Mouse (Mus musculus): ENCODE data around the gene Atmin. TPM values are rescaled to one million over a fixed set of nuclear protein-coding genes. Genes with fewer than 3 reads are reported as not detected.

Atmin gene
- total RNA-seq (2023): 1 to 10 TPM; 8.9 to 9.3 TPM

DNA sequence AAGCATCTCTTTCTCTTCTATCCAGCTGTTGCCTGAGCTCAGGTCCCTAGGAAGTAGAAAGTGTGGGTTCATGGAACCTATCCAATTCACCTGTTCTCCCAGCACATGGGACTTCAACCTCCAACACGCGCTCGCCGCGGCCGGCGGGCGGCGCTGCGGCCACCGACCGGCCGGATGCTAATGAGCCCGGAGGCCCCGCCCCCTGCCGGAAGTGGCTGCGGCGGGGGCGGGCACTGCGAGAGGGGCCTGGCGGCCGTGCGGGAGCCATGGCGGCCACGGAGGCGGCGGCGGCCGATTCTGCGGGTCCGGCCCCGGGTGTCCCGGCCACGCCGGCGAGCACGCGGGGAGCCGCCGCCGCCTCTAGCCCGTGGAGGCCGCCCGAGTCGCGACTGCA, at the start of gene Atmin:
Gene Atmin, plus strand, starts transcription at position 233 of the 394 bp plus-strand sequence.

DNA sequence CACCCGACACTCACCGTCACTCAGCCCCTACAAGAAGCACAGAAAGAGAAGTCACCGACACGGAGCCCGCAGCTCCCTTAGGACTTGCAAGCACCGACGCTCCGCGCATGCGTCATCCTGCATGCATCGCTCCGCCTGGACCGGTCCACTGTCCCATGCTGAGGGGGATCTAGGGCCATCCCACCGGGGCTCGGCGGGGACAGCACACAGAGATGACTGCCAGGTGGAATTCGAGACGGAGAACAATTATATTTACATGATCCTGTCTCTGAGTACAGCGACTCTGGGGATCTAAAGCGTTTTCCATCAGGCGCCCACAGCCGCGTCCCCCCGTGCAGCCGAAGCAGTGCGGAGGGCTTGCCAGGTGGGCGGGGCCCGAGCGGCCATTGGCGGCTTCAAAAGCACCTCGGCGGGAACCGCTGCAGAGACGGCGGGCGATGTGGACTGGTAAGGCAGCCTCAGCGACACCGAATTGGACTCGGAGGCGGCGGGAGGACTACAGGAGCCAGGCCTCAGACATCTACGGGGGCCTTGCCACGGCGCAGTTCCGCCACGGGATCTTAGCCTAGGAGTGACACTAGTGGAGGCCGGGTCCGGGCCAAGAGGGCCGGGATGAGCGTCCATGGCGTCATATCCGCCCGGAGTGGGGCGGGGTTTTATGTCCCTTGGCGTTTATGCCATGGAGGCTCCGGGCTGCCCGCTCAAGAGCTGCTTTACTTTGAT, 21.7 kb upstream of the Atmin start, which contains the start of the genes Cmc2 and Cenpn:
Gene Cmc2, minus strand, starts transcription at position 119 of the 723 bp plus-strand sequence.
Gene Cenpn, plus strand, starts transcription at position 394 of the 723 bp plus-strand sequence.

DNA sequence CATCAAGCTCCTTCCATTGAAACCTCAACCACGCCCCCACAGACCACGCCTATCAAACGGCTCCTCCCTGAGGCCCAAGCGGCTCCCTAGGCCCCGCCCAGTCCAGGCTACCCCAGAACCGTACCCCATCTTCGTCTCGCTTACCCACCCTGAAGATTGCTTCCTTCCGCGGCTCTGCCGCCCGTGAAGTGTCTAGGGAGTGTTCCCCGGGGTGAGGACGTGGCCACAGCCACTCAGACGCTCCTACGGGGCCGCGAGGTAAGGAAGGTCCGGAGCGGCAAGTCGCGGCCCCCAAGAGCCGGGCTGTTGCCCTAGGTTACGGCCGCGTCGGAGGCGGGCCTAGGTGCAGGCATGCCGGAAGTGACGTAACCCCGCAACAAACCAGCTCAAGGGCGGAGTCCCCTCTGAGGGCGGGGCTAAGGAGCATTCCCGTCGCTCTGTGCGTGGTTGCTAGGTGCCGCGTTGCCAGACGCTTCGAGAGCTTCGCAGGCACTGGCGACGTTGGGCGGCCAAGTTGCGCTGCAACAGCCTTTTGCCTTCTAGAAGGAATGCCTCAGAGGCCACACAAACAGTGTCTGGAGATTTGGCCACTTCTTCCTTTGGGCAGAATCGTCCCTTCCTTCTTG, 35.6 kb downstream of the Atmin start, which contains the start of gene 1700030J22Rik:
Gene 1700030J22Rik, minus strand, starts transcription at position 329 of the 626 bp plus-strand sequence.

DNA sequence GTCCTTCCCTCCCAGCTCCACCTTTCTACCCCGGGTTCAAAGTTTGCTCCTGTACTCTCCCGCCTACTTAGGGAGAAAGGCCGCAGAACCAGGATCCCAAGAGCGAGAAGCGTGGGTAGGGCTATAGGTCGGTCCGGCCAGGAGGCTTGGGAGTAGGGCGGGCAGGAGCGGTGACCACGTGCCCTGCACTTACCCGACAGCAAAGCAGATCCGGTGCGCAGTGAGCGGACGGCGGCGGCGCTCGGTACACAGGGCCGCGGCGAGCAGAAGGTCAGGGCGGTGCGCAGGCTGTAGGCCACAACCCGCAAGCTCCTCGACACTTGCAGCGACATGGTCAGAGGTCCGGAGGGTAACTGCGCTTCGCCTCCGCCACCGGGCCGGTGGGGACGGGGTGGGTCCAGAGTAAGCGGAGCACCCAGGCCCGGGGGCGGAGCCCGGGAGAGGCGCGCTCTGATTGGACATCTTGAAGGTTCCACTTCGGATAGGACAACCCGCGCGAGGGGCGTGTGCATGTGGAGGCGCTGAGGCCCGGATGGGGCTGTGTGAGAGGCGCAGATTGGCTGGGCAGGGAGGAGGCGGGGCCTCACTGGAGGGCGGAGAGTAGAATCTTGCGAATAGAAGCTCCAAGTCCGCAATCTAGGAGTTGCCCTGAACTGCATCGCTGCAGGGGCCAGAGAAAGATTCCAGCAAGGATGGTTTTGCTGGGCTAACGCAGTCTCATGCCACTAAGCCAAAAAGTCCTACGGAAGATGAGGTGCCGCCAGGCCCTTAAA, 50.1 kb downstream of the Atmin start, which contains the start of gene Gcsh:
Gene Gcsh, minus strand, starts transcription at position 443 of the 773 bp plus-strand sequence.

Other genes starting within 250 kb of the Atmin start
- gene Cdyl2, start 210.4 kb upstream of the Atmin start, total RNA-seq (2023): 1 to 10 TPM; 7.8 to 8.8 TPM
- 10 to 100 TPM in 1 of 2 experiments, 1 to 10 TPM in 1; 8.9 to 13.3 TPM for gene Cmc2, start 21.9 kb upstream of the Atmin start, total RNA-seq (2023)
- 10 to 100 TPM; 19.2 to 20.5 TPM for gene Cenpn, start 21.7 kb upstream of the Atmin start, total RNA-seq (2023)
- under 1 TPM; 0.15 to 0.62 TPM for gene 1700030J22Rik, start 35.6 kb downstream of the Atmin start, total RNA-seq (2023)
- gene Gcsh, start 50.1 kb downstream of the Atmin start, total RNA-seq (2023): 1 to 10 TPM; 3.6 to 4.0 TPM
- gene Pkd1l2, start 139.1 kb downstream of the Atmin start, total RNA-seq (2023): under 1 TPM; 0.20 to 0.31 TPM
- gene Bco1, start 152.5 kb downstream of the Atmin start, total RNA-seq (2023): under 1 TPM in 1 of 2 experiments, not detected in 1; 0.18 TPM
- gene Gan, start 214.7 kb downstream of the Atmin start, total RNA-seq (2023): 1 to 10 TPM; 4.2 to 5.1 TPM

Data from neutrophil, adult 83 days (primary cell).